Mouse (Mus musculus) MEL (cell line): ENCODE data around the gene Notum. TPM values are rescaled to one million over a fixed set of nuclear protein-coding genes. Genes with fewer than 3 reads are reported as not detected.

Source experiments
- DNase-seq: peaks from one replicate; pipeline ENCODE4 v3.0.0; 2011; ENCODE audit warnings: low read depth, low spot score
- H3K27ac ChIP-seq: 2 replicates; pipeline ENCODE4 v1.5.1; 2012; ENCODE audit warnings: low read depth, mild to moderate bottlenecking, control low read depth, low read length, moderate library complexity; ENCODE audit not compliant: control insufficient read depth
- H3K27me3 ChIP-seq, 2 experiments: fragments of 150-350 bp in 1 of 2; sonication (generic) in 1 of 2; 2 replicates each; pipeline ENCODE4 v1.6.1; 2012; ENCODE audit warnings: low read length in 2 of 2, mild to moderate bottlenecking in 2 of 2, improper control_type of control experiment in 1 of 2, moderate library complexity in 1 of 2; ENCODE audit not compliant: insufficient read depth in 2 of 2, control insufficient read depth in 1 of 2
- H3K36me3 ChIP-seq, 2 experiments: 2 replicates each; pipeline ENCODE4 v1.6.1; 2012 to 2014; ENCODE audit warnings: low read length in 2 of 2, improper control_type of control experiment in 1 of 2, inconsistent platforms in 1 of 2, mild to moderate bottlenecking in 1 of 2; ENCODE audit not compliant: insufficient read depth in 2 of 2, control insufficient read depth in 1 of 2
- H3K4me1 ChIP-seq, 2 experiments: fragments of 150-350 bp in 1 of 2; sonication (generic) in 1 of 2; 2 replicates each; pipeline ENCODE4 v1.6.1; 2012; ENCODE audit warnings: low read length in 2 of 2, improper control_type of control experiment in 1 of 2, mild to moderate bottlenecking in 1 of 2; ENCODE audit not compliant: insufficient read depth in 2 of 2, control insufficient read depth in 1 of 2
- H3K4me3 ChIP-seq, 2 experiments: fragments of 150-350 bp in 1 of 2; sonication (generic) in 1 of 2; 2 replicates each; pipeline ENCODE4 v1.5.1; 2012; ENCODE audit warnings: low read depth in 2 of 2, low read length in 2 of 2, mild to moderate bottlenecking in 2 of 2, moderate library complexity in 2 of 2, control low read depth in 1 of 2, improper control_type of control experiment in 1 of 2; ENCODE audit not compliant: control insufficient read depth in 1 of 2, insufficient read depth in 1 of 2
- H3K79me2 ChIP-seq: 2 replicates; pipeline ENCODE4 v1.6.1; 2012; ENCODE audit warnings: mild to moderate bottlenecking, low read length, moderate library complexity; ENCODE audit not compliant: control insufficient read depth, poor library complexity, insufficient read depth
- H3K9ac ChIP-seq: 2 replicates; pipeline ENCODE4 v1.6.1; 2012; ENCODE audit warnings: low read depth, mild to moderate bottlenecking, control low read depth, low read length, moderate library complexity; ENCODE audit not compliant: control insufficient read depth, poor library complexity, severe bottlenecking
- H3K9me3 ChIP-seq: fragments of 150-350 bp; sonication (generic); replicated peaks from 2 replicates; pipeline ENCODE4 v1.6.1; 2012; ENCODE audit warnings: mild to moderate bottlenecking, low read length, improper control_type of control experiment, moderate library complexity; ENCODE audit not compliant: insufficient read depth
- CHD1 ChIP-seq: IDR thresholded peaks from 2 replicates; pipeline ENCODE4 v1.6.1; 2012; ENCODE audit warnings: low read depth, mild to moderate bottlenecking, inconsistent platforms, low read length, improper control_type of control experiment
- CTCF ChIP-seq, 3 experiments: IDR thresholded peaks in 2 of 3; conservative IDR thresholded peaks in 1 of 3; 2 replicates each; pipeline ENCODE4 v1.5.1; 2011 to 2012; ENCODE audit warnings: low read length in 3 of 3, low read depth in 2 of 3, mild to moderate bottlenecking in 2 of 3, improper control_type of control experiment in 1 of 3, inconsistent platforms in 1 of 3, mixed read lengths in 1 of 3, moderate library complexity in 1 of 3; ENCODE audit not compliant: control insufficient read depth in 1 of 3, insufficient read depth in 1 of 3, poor library complexity in 1 of 3, severe bottlenecking in 1 of 3
- ELF1 ChIP-seq: IDR thresholded peaks from 2 replicates; pipeline ENCODE4 v1.6.1; 2014; ENCODE audit warnings: low read depth, mild to moderate bottlenecking, inconsistent platforms, low read length, improper control_type of control experiment, moderate library complexity
- EP300 ChIP-seq, 2 experiments: IDR thresholded peaks; 2 replicates each; pipeline ENCODE4 v1.6.1; 2011; ENCODE audit warnings: improper control_type of control experiment in 2 of 2, low read length in 2 of 2, low read depth in 1 of 2, mild to moderate bottlenecking in 1 of 2
- ETS1 ChIP-seq: IDR thresholded peaks from 2 replicates; pipeline ENCODE4 v1.6.1; 2012; ENCODE audit warnings: low read depth, mild to moderate bottlenecking, inconsistent platforms, low read length, improper control_type of control experiment, moderate library complexity
- GABPA ChIP-seq: IDR thresholded peaks from 2 replicates; pipeline ENCODE4 v1.6.1; 2012; ENCODE audit warnings: low read depth, mild to moderate bottlenecking, inconsistent platforms, low read length, improper control_type of control experiment, moderate library complexity
- HCFC1 ChIP-seq: IDR thresholded peaks from 2 replicates; pipeline ENCODE4 v1.6.1; 2012; ENCODE audit warnings: low read depth, mild to moderate bottlenecking, inconsistent platforms, low read length, improper control_type of control experiment, moderate library complexity
- KAT2A ChIP-seq: conservative IDR thresholded peaks from 2 replicates; pipeline ENCODE4 v1.6.1; 2012; ENCODE audit warnings: low read depth, low read length, improper control_type of control experiment, inconsistent platforms
- MAFK ChIP-seq: IDR thresholded peaks from 2 replicates; pipeline ENCODE4 v1.6.1; 2011; ENCODE audit warnings: low read depth, mild to moderate bottlenecking, low read length, improper control_type of control experiment, borderline replicate concordance
- MAX ChIP-seq: IDR thresholded peaks from 2 replicates; pipeline ENCODE4 v1.6.1; 2011; ENCODE audit warnings: low read length, improper control_type of control experiment
- MAZ ChIP-seq: IDR thresholded peaks from 2 replicates; pipeline ENCODE4 v1.6.1; 2012; ENCODE audit warnings: low read depth, mild to moderate bottlenecking, inconsistent platforms, low read length, improper control_type of control experiment
- MYB ChIP-seq: IDR thresholded peaks from 2 replicates; pipeline ENCODE4 v1.6.1; 2011; ENCODE audit warnings: mild to moderate bottlenecking, low read depth, low read length, improper control_type of control experiment
- MYC ChIP-seq: IDR thresholded peaks from 2 replicates; pipeline ENCODE4 v1.6.1; 2011; ENCODE audit warnings: low read depth, mild to moderate bottlenecking, low read length, improper control_type of control experiment, moderate library complexity
- NELFE ChIP-seq: IDR thresholded peaks from 2 replicates; pipeline ENCODE4 v1.6.1; 2011; ENCODE audit warnings: low read depth, low read length, improper control_type of control experiment
- NRF1 ChIP-seq: IDR thresholded peaks from 2 replicates; pipeline ENCODE4 v1.6.1; 2014; ENCODE audit warnings: low read depth, mild to moderate bottlenecking, inconsistent platforms, low read length, improper control_type of control experiment, moderate library complexity; ENCODE audit not compliant: poor library complexity, insufficient read depth, severe bottlenecking
- POLR2A ChIP-seq, 2 experiments: IDR thresholded peaks; 2 replicates each; pipeline ENCODE4 v1.6.1; 2011 to 2012; ENCODE audit warnings: low read length in 2 of 2, mild to moderate bottlenecking in 2 of 2, control low read depth in 1 of 2, improper control_type of control experiment in 1 of 2, low read depth in 1 of 2, moderate library complexity in 1 of 2; ENCODE audit not compliant: control insufficient read depth in 1 of 2, insufficient read depth in 1 of 2, poor library complexity in 1 of 2
- POLR2AphosphoS2 ChIP-seq: IDR thresholded peaks from 2 replicates; pipeline ENCODE4 v1.6.1; 2011; ENCODE audit warnings: low read length, improper control_type of control experiment
- POLR2AphosphoS5 ChIP-seq: IDR thresholded peaks from 2 replicates; pipeline ENCODE4 v1.6.1; 2012; ENCODE audit warnings: low read depth, borderline replicate concordance, mild to moderate bottlenecking, inconsistent platforms, low read length, moderate library complexity, mixed read lengths
- RAD21 ChIP-seq: IDR thresholded peaks from 2 replicates; pipeline ENCODE4 v1.6.1; 2011; ENCODE audit warnings: mild to moderate bottlenecking, low read depth, low read length, improper control_type of control experiment
- SMC3 ChIP-seq: IDR thresholded peaks from 2 replicates; pipeline ENCODE4 v1.6.1; 2011; ENCODE audit warnings: low read depth, low read length, improper control_type of control experiment
- TCF12 ChIP-seq: IDR thresholded peaks from 2 replicates; pipeline ENCODE4 v1.6.1; 2014; ENCODE audit warnings: low read depth, mild to moderate bottlenecking, inconsistent platforms, low read length, improper control_type of control experiment, moderate library complexity
- UBTF ChIP-seq: IDR thresholded peaks from 2 replicates; pipeline ENCODE4 v1.6.1; 2012; ENCODE audit warnings: low read depth, mild to moderate bottlenecking, inconsistent platforms, low read length, improper control_type of control experiment, moderate library complexity, borderline replicate concordance; ENCODE audit not compliant: insufficient read depth
- USF1 ChIP-seq: IDR thresholded peaks from 2 replicates; pipeline ENCODE4 v1.6.1; 2014; ENCODE audit warnings: low read depth, mild to moderate bottlenecking, inconsistent platforms, low read length, improper control_type of control experiment, moderate library complexity
- USF2 ChIP-seq, 2 experiments: IDR thresholded peaks; 2 replicates each; pipeline ENCODE4 v1.6.1; 2011 to 2012; ENCODE audit warnings: improper control_type of control experiment in 2 of 2, low read length in 2 of 2, borderline replicate concordance in 1 of 2, inconsistent platforms in 1 of 2, low read depth in 1 of 2, mild to moderate bottlenecking in 1 of 2; ENCODE audit not compliant: insufficient read depth in 1 of 2
- ZKSCAN1 ChIP-seq: IDR thresholded peaks from 2 replicates; pipeline ENCODE4 v1.6.1; 2012; ENCODE audit warnings: low read depth, mild to moderate bottlenecking, inconsistent platforms, low read length, improper control_type of control experiment, moderate library complexity
- polyA plus RNA-seq, 2 experiments: library from polyadenylated mRNA; stranded (reverse) in 1 of 2; unstranded in 1 of 2; fragments of >175 nt in 1 of 2; fragments of >200 nt in 1 of 2; gene quantifications; 2 replicates each; pipeline versions ENCODE4 v1.2.1 to v1.2.4; 2012; ENCODE audit warnings: low replicate concordance in 2 of 2, low read depth in 1 of 2; ENCODE audit not compliant: insufficient read length in 2 of 2, insufficient read depth in 1 of 2, missing spikeins in 1 of 2
- total RNA-seq: library from RNA; depleted of rRNA; stranded (reverse); fragments of 300-350 nt; gene quantifications from 2 replicates; pipeline ENCODE4 v1.2.3, GENCODE M21; 2012

Notum gene
- total and polyA plus RNA-seq, 3 experiments: not detected

DNA sequence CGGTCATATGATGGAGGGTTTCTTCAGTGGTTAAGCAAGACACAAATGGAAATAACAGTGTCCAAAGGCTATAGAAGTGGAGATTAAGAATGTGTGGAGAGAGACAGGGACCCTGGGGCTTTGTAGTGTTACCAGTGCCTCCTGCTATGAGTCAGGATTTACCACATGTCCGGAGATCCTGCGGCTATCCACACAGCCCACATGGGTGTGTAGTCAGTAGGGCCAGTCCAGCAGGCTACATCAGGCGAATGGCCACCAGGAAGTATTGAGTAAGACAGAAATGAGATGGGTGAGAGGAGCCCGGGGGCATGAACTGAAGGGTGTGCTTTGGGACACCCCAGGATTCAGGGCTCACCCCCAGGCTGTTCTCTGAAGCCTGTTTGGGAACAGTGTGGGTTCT is 21.7 kb upstream of the Notum start:
- no peaks in the 10 kb centered on the region for H3K4me1 ChIP-seq
- H3K27ac ChIP-seq: no peak overlapping the region
- H3K79me2 ChIP-seq: no peaks in the 10 kb centered on the region
- TF ChIP-seq NELFE: no peak
- no peak for TF ChIP-seq USF2 (IDR thresholded peaks at IDR 0.05; ENCODE audit: borderline replicate concordance in 1 of 2, insufficient read depth in 1 of 2, low read depth in 1 of 2, low read length in 2 of 2)
- TF ChIP-seq ETS1: no peak
- no peak for DNase-seq
- H3K9me3 ChIP-seq: no peaks in the 10 kb centered on the region
- no peak overlapping the region for H3K9ac ChIP-seq
- H3K36me3 ChIP-seq: peaks cover 0 to 2% of the 10 kb centered on the region in 2 experiments; a peak in 1 of 4 replicates
- H3K27me3 ChIP-seq: no peaks in the 10 kb centered on the region
- no peak overlapping the region for H3K4me3 ChIP-seq

DNA sequence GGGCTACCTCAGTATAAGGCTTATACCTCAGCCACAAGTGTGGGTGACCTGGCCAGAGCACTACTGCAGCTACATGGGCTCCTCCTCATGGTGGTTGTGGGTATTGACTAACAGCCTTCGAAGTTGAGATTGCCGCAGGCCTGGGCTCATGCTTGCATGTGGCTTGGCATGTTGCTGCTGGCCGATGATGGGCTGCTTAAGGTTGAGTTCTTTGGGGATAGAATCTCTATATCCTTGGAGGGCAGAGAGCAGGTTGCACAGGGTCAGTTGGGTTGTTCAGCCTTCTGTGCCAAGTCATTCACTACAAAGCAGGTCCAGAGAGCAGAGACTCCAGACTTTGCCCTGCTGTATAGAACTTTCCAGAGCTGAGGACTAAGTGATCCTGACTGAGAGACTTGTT is 18.9 kb upstream of the Notum start:
- Histone ChIP-seq H3K9me3 (no peaks in the 10 kb centered on the region), H3K4me3 (no peak overlapping the region), H3K9ac (no peak overlapping the region), H3K27me3 (no peaks in the 10 kb centered on the region), H3K27ac (no peak overlapping the region), H3K79me2 (no peaks in the 10 kb centered on the region), H3K4me1 (no peaks in the 10 kb centered on the region), H3K36me3 (peaks cover 0 to 2% of the 10 kb centered on the region in 2 experiments; a peak in 2 of 4 replicates)
- peak; percentile 44 for DNase-seq
- peak; percentile 60 for TF ChIP-seq SMC3
- no peak for TF ChIP-seq MYB
- peak; percentile 26 to 50 (median 27); a peak in 4 of 6 replicates for TF ChIP-seq CTCF (IDR thresholded peaks at IDR 0.05 in 2 of 3, conservative IDR thresholded peaks at IDR 0.05 in 1 of 3; ENCODE audit: control insufficient read depth in 1 of 3, insufficient read depth in 1 of 3, low read depth in 2 of 3, low read length in 3 of 3, poor library complexity in 1 of 3, severe bottlenecking in 1 of 3)
- TF ChIP-seq RAD21: peak; percentile 45

GRCm38 (mm10) chr11:120676951-120677350 is 16.0 kb upstream of the Notum start:
- H3K27me3 ChIP-seq: no peaks in the 10 kb centered on the region
- DNase-seq: no peak
- peaks cover 5% of the 10 kb centered on the region; the same call in 1 of the 2 replicates for H3K79me2 ChIP-seq
- H3K9ac ChIP-seq: no peak overlapping the region
- H3K4me1 ChIP-seq: peaks cover 0 to 11% of the 10 kb centered on the region in 2 experiments; a peak in 2 of 4 replicates
- no peak overlapping the region for H3K27ac ChIP-seq
- H3K4me3 ChIP-seq: no peak overlapping the region
- TF ChIP-seq POLR2AphosphoS5 (no peak), MYC (no peak), MAZ (no peak), RAD21 (no peak), NRF1 (no peak), ZKSCAN1 (no peak), MAFK (no peak), ELF1 (no peak), POLR2AphosphoS2 (no peak), KAT2A (no peak), CHD1 (no peak), GABPA (no peak), UBTF (no peak), HCFC1 (no peak), POLR2A (IDR thresholded peaks at IDR 0.05; ENCODE audit: control insufficient read depth in 1 of 2, insufficient read depth in 1 of 2, low read depth in 1 of 2, low read length in 2 of 2, poor library complexity in 1 of 2) (no peak), EP300 (IDR thresholded peaks at IDR 0.05; ENCODE audit: low read depth in 1 of 2, low read length in 2 of 2) (no peak), USF1 (no peak), TCF12 (no peak), MAX (no peak)
- no peaks in the 10 kb centered on the region for H3K9me3 ChIP-seq
- peaks cover 2 to 11% of the 10 kb centered on the region in 2 experiments; a peak in 3 of 4 replicates for H3K36me3 ChIP-seq
